Mouse (Mus musculus) embryonic facial prominence, embryonic 10.5 days (tissue): ENCODE data around the gene Snx20. TPM values are rescaled to one million over a fixed set of nuclear protein-coding genes. Genes with fewer than 3 reads are reported as not detected.

ENCODE experiments used
- DNase-seq: peaks from one replicate; pipeline ENCODE4 v3.0.0-alpha.2; 2017; ENCODE audit warnings: low spot score
- H3K27ac ChIP-seq: fragments of 300-500 bp; sonication (generic); replicated peaks from 2 replicates; pipeline ENCODE4 v1.5.1; 2016; ENCODE audit warnings: mild to moderate bottlenecking
- H3K27me3 ChIP-seq: fragments of 300-500 bp; sonication (generic); replicated peaks from 2 replicates; pipeline ENCODE4 v1.6.1; 2016; ENCODE audit warnings: low read depth, mild to moderate bottlenecking; ENCODE audit not compliant: poor library complexity, severe bottlenecking
- H3K36me3 ChIP-seq: fragments of 300-500 bp; sonication (generic); replicated peaks from 2 replicates; pipeline ENCODE4 v1.6.1; 2016; ENCODE audit warnings: mild to moderate bottlenecking, moderate library complexity
- H3K4me1 ChIP-seq: fragments of 300-500 bp; sonication (generic); 2 replicates; pipeline ENCODE4 v1.6.1; 2016
- H3K4me3 ChIP-seq: fragments of 300-500 bp; sonication (generic); 2 replicates; pipeline ENCODE4 v1.5.1; 2016; ENCODE audit warnings: mild to moderate bottlenecking, moderate library complexity
- H3K9me3 ChIP-seq: fragments of 300-500 bp; sonication (generic); 2 replicates; pipeline ENCODE4 v1.6.1; 2016; ENCODE audit warnings: mild to moderate bottlenecking
- WGBS: fragments of 180-500 bp; shearing (Covaris S2); methylation state at CpG from one replicate; pipeline ENCODE4 v1.1.7; 2016; 5-methylcytosine and 5-hydroxymethylcytosine counted together
- polyA plus RNA-seq: library from polyadenylated mRNA; unstranded; fragments of >200 nt; fragmentation: Nextera tagmentation; extraction: Ambion mirVana; gene quantifications from 2 replicates; pipeline ENCODE4 v1.2.1, GENCODE M21; 2016

Snx20 gene
- polyA plus RNA-seq, 1 experiment from 2014 or later: 0.65 TPM

DNA sequence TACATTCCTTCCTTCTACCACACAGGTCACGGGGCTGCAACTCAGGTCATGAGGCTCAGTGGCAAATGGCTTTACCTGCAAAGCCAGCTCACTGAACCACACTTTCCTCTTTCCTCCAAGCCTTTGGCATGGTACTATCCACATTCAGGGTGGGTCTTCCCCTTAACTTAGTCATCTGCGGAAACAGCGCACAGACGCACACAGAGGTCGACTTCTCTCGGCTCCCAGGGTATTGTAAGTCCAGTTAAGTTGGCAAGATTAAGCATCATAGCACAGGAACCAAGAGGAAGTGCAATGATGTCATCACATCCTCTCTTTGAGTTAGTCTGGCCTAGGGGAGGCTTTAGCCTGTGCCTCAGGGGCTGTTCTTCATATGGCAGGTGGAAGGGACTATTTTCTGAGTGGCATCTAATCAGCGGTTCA lies 2.6 kb downstream of the Snx20 start:
- H3K4me1 ChIP-seq: peaks cover 10% of the 10 kb centered on the region; the same call in 1 of the 2 replicates
- 84% methylated on average over 7 of the region's 7 CpGs for WGBS
- H3K4me3 ChIP-seq: no peak overlapping the region
- H3K9me3 ChIP-seq: no peaks in the 10 kb centered on the region
- peaks cover 27% of the 10 kb centered on the region for H3K27me3 ChIP-seq
- DNase-seq: no peak
- H3K27ac ChIP-seq: no peak overlapping the region
- H3K36me3 ChIP-seq: no peaks in the 10 kb centered on the region

DNA sequence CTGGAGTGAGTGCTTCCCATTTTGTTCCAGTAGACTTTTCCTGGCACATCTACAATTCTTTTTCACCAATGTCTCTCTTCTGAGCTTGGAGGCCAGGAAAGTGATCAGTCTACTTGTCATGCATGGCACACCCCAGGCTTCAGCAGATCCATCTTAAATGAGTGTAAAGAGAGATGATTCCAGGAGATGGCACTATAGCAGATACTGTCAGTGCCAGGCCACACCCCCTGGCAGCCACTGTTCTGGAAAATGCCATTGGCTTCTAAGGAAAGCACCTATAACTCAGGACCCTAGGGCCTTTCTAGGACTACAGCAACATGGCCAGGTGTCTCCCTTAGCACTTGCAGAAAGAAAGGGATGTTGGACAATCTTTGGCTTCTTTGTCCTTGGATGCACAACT lies 4.8 kb downstream of the Snx20 start:
- Histone ChIP-seq H3K36me3 (no peaks in the 10 kb centered on the region), H3K9me3 (no peaks in the 10 kb centered on the region), H3K4me3 (no peak overlapping the region), H3K27ac (no peak overlapping the region), H3K4me1 (peaks cover 24% of the 10 kb centered on the region), H3K27me3 (peaks cover 47% of the 10 kb centered on the region)
- no peak for DNase-seq

DNA sequence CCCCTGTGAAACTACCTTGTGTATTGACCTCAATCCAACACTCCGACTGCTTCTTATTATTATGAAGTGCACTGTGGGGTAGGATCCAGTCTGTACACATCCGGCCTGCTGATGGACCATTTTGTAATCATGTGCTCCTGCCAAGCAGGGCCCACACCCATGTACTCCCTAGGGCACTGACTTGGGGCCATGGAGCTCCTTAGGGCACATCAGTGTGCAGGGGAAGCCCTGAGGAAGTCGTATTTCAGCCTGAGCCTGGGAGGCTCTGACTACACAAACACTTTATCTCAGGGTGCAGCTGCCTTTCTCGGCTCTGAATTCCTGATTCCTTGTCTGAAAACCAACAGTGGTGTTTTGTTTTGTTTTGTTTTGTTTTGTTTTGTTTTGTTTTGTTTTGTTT lies 5.7 kb downstream of the Snx20 start:
- Histone ChIP-seq H3K36me3 (no peaks in the 10 kb centered on the region), H3K4me3 (no peak overlapping the region), H3K27me3 (peaks cover 56% of the 10 kb centered on the region), H3K27ac (no peak overlapping the region), H3K9me3 (no peaks in the 10 kb centered on the region), H3K4me1 (peaks cover 17% of the 10 kb centered on the region)
- WGBS: 77% methylated on average over 4 of the region's 4 CpGs
- no peak for DNase-seq

DNA sequence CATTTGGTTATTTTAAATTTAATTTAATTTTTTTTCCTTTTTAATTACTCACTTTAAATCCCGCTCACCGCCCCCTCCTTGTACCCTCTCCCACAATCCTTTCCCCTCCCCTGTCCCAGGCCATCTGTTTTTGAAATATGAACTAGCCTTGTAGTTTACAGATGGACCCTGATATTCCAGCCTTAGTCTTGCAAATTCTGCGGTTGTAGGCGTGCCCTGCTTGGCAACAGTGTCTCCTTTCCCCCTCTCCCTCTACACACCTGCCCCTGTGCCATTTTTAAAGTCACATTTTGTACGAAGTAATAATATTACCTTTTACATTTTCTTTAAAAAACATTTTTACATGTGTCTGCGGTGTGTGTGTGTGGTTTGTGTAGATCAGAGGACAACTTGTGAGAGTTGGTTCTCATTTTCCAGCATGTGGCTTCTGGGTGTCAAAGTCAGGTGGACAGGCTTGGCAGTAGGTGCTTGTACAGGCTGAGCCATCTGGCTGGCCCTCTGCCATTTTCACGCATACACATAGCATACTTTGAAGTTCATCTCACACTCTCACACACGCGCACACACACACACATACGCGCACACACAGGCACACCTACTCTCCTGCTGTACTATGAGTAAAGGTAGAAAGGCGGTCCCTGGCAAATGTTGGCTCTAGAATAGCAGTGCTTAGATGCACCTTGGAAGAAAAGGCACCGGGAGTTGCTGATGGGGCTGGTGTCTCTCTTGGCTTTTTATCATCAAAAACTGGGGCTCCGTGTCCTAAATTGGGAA lies 7.7 kb downstream of the Snx20 start:
- H3K27ac ChIP-seq: peak overlapping the region; percentile 85; the same call in 1 of the 2 replicates
- H3K4me3 ChIP-seq: peak overlapping the region; percentile 72
- H3K27me3 ChIP-seq: peaks cover 75% of the 10 kb centered on the region
- 60% methylated on average over 14 of the region's 14 CpGs for WGBS
- H3K4me1 ChIP-seq: peaks cover 14% of the 10 kb centered on the region
- no peak for DNase-seq
- no peaks in the 10 kb centered on the region for H3K9me3 ChIP-seq
- H3K36me3 ChIP-seq: no peaks in the 10 kb centered on the region

DNA sequence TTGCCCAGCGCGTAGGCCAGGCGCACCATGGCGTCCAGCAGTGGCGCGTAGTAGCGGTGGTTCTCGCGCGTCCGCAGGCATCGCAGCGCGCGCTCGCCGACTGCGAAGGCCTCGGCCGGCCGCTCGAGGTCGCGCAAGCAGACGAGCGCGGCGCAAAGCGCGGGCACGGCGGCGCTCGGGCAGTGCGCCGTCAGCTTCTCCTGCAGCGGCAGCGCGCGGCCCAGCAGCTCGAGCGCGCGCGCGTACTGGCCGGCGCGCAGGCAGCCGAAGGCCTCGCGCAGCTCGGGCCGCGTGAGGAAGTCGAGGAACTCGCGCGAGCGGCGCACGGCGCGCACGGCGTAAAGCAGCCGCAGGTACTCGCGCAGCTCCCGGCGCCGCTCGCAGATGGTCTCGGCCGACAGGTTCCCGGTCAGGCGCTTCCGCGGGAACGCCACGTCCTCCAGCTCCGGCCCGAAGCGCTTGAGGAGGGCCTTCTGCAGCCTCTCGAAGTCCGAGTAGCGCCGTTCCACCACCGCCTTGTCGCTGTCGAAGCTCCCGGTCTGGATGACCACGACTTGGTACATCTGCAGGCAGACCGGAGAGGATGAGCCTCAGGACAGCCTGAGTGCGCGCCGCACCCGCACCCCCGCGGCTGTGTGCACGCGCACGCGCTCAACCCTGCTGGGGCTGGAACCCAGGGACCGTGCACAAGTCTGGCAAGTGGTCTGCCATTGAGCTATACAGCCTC lies 8.5 kb downstream of the Snx20 start:
- Histone ChIP-seq H3K36me3 (no peaks in the 10 kb centered on the region), H3K27ac (peak overlapping the region; percentile 85), H3K9me3 (no peaks in the 10 kb centered on the region), H3K4me1 (peaks cover 14% of the 10 kb centered on the region), H3K4me3 (peak overlapping the region; percentile 72), H3K27me3 (peaks cover 81% of the 10 kb centered on the region)
- DNase-seq: peak; percentile 87
- under 1% methylated on average over 105 of the region's 105 CpGs for WGBS

DNA sequence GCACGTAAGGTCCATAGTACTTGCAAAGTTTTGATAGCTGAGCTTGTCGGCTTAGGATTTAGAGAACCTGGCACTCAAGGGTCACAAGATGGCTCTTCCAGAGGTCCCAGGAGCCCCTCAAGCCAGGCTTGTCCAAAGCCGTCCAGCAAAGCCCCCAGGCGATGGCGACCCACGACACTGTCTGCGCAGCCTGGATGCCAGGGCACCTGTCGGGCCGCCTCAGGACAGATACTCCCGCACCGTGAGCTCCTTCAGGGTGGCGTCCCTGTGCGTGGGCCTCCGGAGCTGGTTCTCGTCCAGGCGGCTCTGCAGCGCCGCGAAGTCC lies 9.0 kb downstream of the Snx20 start:
- WGBS: 13% methylated on average over 19 of the region's 19 CpGs
- peaks cover 81% of the 10 kb centered on the region for H3K27me3 ChIP-seq
- no peaks in the 10 kb centered on the region for H3K9me3 ChIP-seq
- H3K27ac ChIP-seq: peak overlapping the region; percentile 85
- no peaks in the 10 kb centered on the region for H3K36me3 ChIP-seq
- DNase-seq: no peak
- peaks cover 14% of the 10 kb centered on the region for H3K4me1 ChIP-seq
- peak overlapping the region; percentile 72 for H3K4me3 ChIP-seq

DNA sequence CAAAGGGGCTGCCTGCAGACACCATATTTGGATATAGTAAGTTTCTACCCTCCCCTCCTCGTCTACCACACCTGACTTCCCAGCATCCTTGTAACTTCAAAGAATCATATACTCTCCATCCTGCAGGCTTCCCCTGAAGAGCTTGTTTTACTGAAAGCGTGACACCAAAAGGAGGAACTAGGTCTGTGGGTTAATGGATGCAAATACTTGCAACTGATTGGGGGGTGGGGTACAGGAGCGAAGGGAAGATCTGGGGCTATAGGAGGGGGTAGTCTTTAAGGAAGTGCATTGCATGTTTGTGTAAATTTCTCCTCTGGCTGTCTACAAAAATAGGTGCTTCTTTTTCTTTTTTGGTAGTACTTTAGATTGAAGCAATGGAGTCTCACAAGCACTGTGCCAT lies 9.5 kb downstream of the Snx20 start:
- no peak for DNase-seq
- Histone ChIP-seq H3K9me3 (no peaks in the 10 kb centered on the region), H3K27ac (no peak overlapping the region), H3K4me1 (peaks cover 14% of the 10 kb centered on the region), H3K27me3 (peaks cover 83% of the 10 kb centered on the region), H3K4me3 (no peak overlapping the region), H3K36me3 (no peaks in the 10 kb centered on the region)
- 69% methylated on average over 3 of the region's 3 CpGs for WGBS

DNA sequence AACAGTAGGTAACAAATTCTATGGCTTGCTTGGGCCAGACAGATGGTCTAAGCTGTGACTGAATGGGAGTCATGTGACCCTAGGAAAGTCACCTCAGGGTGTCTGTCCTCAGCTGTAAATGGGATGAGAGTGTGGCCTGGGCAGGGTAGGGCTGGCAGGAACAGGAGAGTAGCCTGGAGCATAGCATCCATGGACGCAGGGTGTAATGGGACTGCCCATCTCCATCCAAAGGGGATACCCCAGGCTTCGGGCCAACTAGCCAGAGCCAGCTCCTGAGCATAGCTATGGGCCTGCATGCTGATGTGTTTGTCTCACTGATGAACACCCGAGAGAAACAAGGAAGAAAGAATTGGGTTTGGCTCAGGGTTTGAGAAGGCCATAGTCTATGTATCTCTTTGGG lies 11.7 kb downstream of the Snx20 start:
- H3K36me3 ChIP-seq: no peaks in the 10 kb centered on the region
- no peak overlapping the region for H3K27ac ChIP-seq
- H3K27me3 ChIP-seq: peaks cover 85% of the 10 kb centered on the region
- H3K9me3 ChIP-seq: no peaks in the 10 kb centered on the region
- no peak overlapping the region for H3K4me3 ChIP-seq
- no peak for DNase-seq
- peaks cover 16% of the 10 kb centered on the region for H3K4me1 ChIP-seq
- WGBS: 89% methylated on average over 3 of the region's 3 CpGs

DNA sequence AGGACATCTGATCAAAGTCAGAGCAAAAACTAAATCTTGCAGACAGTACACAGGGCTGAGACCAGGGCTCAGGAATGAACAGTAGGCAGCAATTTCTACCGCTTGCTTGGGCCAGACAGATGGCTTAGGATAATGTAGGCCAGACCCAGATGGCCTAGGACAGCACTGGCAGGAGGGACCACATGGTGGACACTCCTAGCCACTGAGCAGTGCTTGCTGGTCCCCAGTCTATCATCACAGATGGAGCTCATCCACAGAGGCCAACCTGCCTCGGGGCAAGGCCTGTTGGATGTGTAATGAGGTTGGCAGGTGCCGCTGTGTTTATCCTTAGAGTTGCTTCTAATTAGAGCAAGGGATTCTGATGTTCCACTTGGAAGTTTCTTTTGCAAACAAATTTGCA lies 12.6 kb downstream of the Snx20 start:
- H3K27ac ChIP-seq: no peak overlapping the region
- no peak for DNase-seq
- H3K9me3 ChIP-seq: no peaks in the 10 kb centered on the region
- H3K36me3 ChIP-seq: no peaks in the 10 kb centered on the region
- peaks cover 16% of the 10 kb centered on the region for H3K4me1 ChIP-seq
- H3K27me3 ChIP-seq: peaks cover 83% of the 10 kb centered on the region
- no peak overlapping the region for H3K4me3 ChIP-seq
- WGBS: 83% methylated on average over 3 of the region's 3 CpGs

DNA sequence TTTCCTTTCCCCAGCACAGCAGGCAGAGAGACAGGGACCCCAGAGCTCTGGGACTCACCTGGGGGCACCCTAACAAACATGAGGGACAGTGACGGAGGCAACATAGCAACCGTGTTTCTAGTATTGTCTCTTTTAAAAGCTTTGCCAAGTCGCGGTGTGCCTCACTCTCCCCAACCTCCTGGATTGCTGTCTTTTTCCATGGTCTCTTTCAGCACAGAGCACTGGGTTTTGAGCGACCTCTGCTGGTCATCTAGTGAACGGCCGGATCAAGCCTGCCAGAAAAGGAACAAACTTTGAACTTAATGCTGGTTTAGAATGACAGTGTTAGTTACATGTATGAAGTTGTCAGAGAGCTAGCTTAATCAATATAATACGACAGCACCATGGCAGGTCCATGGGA lies 14.5 kb downstream of the Snx20 start:
- no peaks in the 10 kb centered on the region for H3K36me3 ChIP-seq
- peak; percentile 76 for DNase-seq
- 3% methylated on average over 8 of the region's 8 CpGs for WGBS
- peaks cover 73% of the 10 kb centered on the region for H3K27me3 ChIP-seq
- H3K4me1 ChIP-seq: peaks cover 8% of the 10 kb centered on the region; the same call in 1 of the 2 replicates
- no peaks in the 10 kb centered on the region for H3K9me3 ChIP-seq
- H3K27ac ChIP-seq: no peak overlapping the region
- no peak overlapping the region for H3K4me3 ChIP-seq

DNA sequence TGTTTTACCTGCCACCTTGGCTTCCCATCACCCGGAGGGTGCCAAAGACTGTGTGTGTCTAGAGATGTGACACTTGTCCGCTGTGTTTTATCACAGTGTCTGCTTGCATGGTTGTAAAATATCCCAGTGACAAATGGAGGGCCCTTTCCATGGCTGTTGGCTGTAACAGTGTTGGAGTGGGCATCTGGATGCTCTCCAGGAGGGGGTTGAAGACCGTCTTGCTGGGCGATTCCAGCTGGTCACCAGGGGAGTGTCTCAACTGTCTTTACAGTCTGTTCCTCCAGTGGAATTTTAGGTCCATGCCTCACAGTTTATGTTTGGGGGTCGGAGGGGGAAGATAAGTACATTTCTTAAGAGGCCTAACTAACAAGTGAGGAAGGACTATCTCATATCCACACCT lies 15.0 kb downstream of the Snx20 start:
- Histone ChIP-seq H3K27ac (no peak overlapping the region), H3K4me3 (no peak overlapping the region), H3K4me1 (peaks cover 8% of the 10 kb centered on the region; the same call in 1 of the 2 replicates), H3K9me3 (no peaks in the 10 kb centered on the region), H3K36me3 (no peaks in the 10 kb centered on the region), H3K27me3 (peaks cover 70% of the 10 kb centered on the region)
- DNase-seq: no peak
- 73% methylated on average over 5 of the region's 5 CpGs for WGBS

DNA sequence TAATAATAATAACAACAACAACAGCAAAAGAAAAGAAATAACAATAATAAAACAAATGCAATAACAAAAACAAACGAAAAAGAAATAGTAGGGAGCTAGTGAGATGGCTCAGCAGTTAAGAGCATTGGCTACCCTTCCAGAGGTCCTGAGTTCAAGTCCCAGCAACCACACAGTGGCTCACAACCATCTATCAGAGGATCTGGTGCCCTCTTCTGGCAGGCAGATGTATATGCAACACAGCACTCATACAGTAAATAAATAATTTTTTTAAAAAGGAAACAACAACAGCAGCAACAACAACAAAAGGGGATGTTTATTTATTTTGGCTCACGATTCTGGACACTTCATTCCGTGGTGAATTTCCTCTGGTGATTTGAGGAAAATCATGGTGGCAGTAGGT lies 16.4 kb downstream of the Snx20 start:
- DNase-seq: no peak
- WGBS: 72% methylated on average over 3 of the region's 3 CpGs
- no peaks in the 10 kb centered on the region for H3K9me3 ChIP-seq
- peaks cover 61% of the 10 kb centered on the region for H3K27me3 ChIP-seq
- peaks cover 8% of the 10 kb centered on the region; the same call in 1 of the 2 replicates for H3K4me1 ChIP-seq
- no peak overlapping the region for H3K27ac ChIP-seq
- H3K36me3 ChIP-seq: no peaks in the 10 kb centered on the region
- H3K4me3 ChIP-seq: no peak overlapping the region

DNA sequence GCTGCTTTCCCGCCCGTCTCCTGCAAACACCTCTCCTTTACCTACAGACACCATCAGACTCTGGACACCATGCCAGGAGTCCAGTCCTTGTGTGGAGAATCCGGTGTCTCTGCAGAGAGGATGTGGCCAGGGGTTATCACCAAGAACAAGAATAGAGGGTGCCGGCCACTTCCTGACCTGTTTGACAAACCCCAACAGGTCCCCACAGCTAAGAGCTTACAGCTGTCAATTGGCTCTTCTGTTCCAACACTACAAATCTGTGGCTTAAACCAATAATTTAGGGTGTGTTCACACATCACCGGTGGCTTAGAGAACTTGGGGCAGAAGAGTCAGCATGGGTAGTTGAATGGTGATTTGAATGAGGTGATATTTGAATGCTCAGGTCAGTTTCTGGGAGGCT lies 17.3 kb downstream of the Snx20 start:
- peaks cover 8% of the 10 kb centered on the region; the same call in 1 of the 2 replicates for H3K4me1 ChIP-seq
- no peak overlapping the region for H3K4me3 ChIP-seq
- DNase-seq: no peak
- no peaks in the 10 kb centered on the region for H3K36me3 ChIP-seq
- peak overlapping the region; percentile 48; the same call in 1 of the 2 replicates for H3K27ac ChIP-seq
- H3K9me3 ChIP-seq: no peaks in the 10 kb centered on the region
- WGBS: 86% methylated on average over 5 of the region's 5 CpGs
- peaks cover 52% of the 10 kb centered on the region for H3K27me3 ChIP-seq
